Mouse (Mus musculus): ENCODE data around the gene Aldh1a3. TPM values are rescaled to one million over a fixed set of nuclear protein-coding genes. Genes with fewer than 3 reads are reported as not detected.

Gene Aldh1a3
- polyA plus RNA-seq, 1 experiment from 2014 or later: 1.0 TPM

- WGBS: 43% methylated on average over 2 of the region's 2 CpGs
- Histone ChIP-seq H3K4me1 (replicated peaks) (peaks cover 6% of the 10 kb centered on the region), H3K9me3 (replicated peaks) (peaks cover 8% of the 10 kb centered on the region; the same call in 1 of the 2 replicates), H3K27ac (no peak within 1 kb of the TSS), H3K9ac (no peak within 1 kb of the TSS), H3K4me2 (no peak within 1 kb of the TSS), H3K36me3 (no peaks in the 10 kb centered on the region; the same call in 1 of the 2 replicates), H3K4me3 (no peak within 1 kb of the TSS), H3K27me3 (no peaks in the 10 kb centered on the region)
- no peak for ATAC-seq (replicated peaks; ENCODE audit: insufficient number of reproducible peaks, insufficient read depth, low FRiP score, low read depth)
Observed at GRCm38 (mm10) chr7:66365904-66366303, 61.4 kb downstream of the Aldh1a3 start, which contains the start of gene Gm10974. TSS of gene Gm10974 (plus strand) at chr7:66365905.

- Histone ChIP-seq H3K27ac (no peak overlapping the region), H3K4me3 (no peak overlapping the region), H3K4me2 (no peak overlapping the region), H3K9me3 (replicated peaks) (peaks cover 8% of the 10 kb centered on the region; the same call in 1 of the 2 replicates), H3K9ac (no peak overlapping the region), H3K36me3 (no peaks in the 10 kb centered on the region; the same call in 1 of the 2 replicates), H3K27me3 (no peaks in the 10 kb centered on the region), H3K4me1 (replicated peaks) (peaks cover 6% of the 10 kb centered on the region)
- 60% methylated on average over 2 of the region's 2 CpGs for WGBS
- no peak for ATAC-seq (replicated peaks; ENCODE audit: insufficient number of reproducible peaks, insufficient read depth, low FRiP score, low read depth)
Observed at GRCm38 (mm10) chr7:66365411-66365810, 61.9 kb downstream of the Aldh1a3 start.

GRCm38 (mm10) chr7:66364491-66364890, 62.8 kb downstream of the Aldh1a3 start:
- H3K27ac ChIP-seq: no peak overlapping the region
- peaks cover 4% of the 10 kb centered on the region for H3K4me1 ChIP-seq (replicated peaks)
- no peak overlapping the region for H3K9ac ChIP-seq
- no peaks in the 10 kb centered on the region; the same call in 1 of the 2 replicates for H3K36me3 ChIP-seq
- no peak overlapping the region for H3K4me3 ChIP-seq
- 86% methylated on average over 11 of the region's 11 CpGs for WGBS
- no peaks in the 10 kb centered on the region for H3K27me3 ChIP-seq
- peaks cover 8% of the 10 kb centered on the region; the same call in 1 of the 2 replicates for H3K9me3 ChIP-seq (replicated peaks)
- H3K4me2 ChIP-seq: no peak overlapping the region
- ATAC-seq (replicated peaks; ENCODE audit: insufficient number of reproducible peaks, insufficient read depth, low FRiP score, low read depth): no peak

- no peak overlapping the region for H3K4me3 ChIP-seq
- peaks cover 8% of the 10 kb centered on the region; the same call in 1 of the 2 replicates for H3K9me3 ChIP-seq (replicated peaks)
- no peak overlapping the region for H3K27ac ChIP-seq
- H3K4me2 ChIP-seq: no peak overlapping the region
- 82% methylated on average over 4 of the region's 4 CpGs for WGBS
- H3K9ac ChIP-seq: no peak overlapping the region
- no peak for ATAC-seq (replicated peaks; ENCODE audit: insufficient number of reproducible peaks, insufficient read depth, low FRiP score, low read depth)
- H3K4me1 ChIP-seq (replicated peaks): no peaks in the 10 kb centered on the region
- no peaks in the 10 kb centered on the region for H3K27me3 ChIP-seq
- H3K36me3 ChIP-seq: no peaks in the 10 kb centered on the region; the same call in 1 of the 2 replicates
Observed at GRCm38 (mm10) chr7:66359044-66359443, 68.3 kb downstream of the Aldh1a3 start.

- Histone ChIP-seq H3K27me3 (no peaks in the 10 kb centered on the region), H3K27ac (no peak overlapping the region), H3K9ac (no peak overlapping the region), H3K36me3 (no peaks in the 10 kb centered on the region; the same call in 1 of the 2 replicates), H3K4me1 (replicated peaks) (no peaks in the 10 kb centered on the region), H3K4me2 (no peak overlapping the region), H3K4me3 (no peak overlapping the region), H3K9me3 (replicated peaks) (peaks cover 8% of the 10 kb centered on the region; the same call in 1 of the 2 replicates)
- WGBS: 89% methylated on average over 3 of the region's 3 CpGs
- no peak for ATAC-seq (replicated peaks; ENCODE audit: insufficient number of reproducible peaks, insufficient read depth, low FRiP score, low read depth)
Observed at GRCm38 (mm10) chr7:66358461-66358860, 68.9 kb downstream of the Aldh1a3 start.

- H3K4me3 ChIP-seq: no peak overlapping the region
- no peak overlapping the region for H3K9ac ChIP-seq
- H3K36me3 ChIP-seq: no peaks in the 10 kb centered on the region
- 81% methylated on average over 8 of the region's 8 CpGs for WGBS
- H3K4me1 ChIP-seq (replicated peaks): no peaks in the 10 kb centered on the region
- no peaks in the 10 kb centered on the region for H3K9me3 ChIP-seq (replicated peaks)
- no peak overlapping the region for H3K4me2 ChIP-seq
- no peak for ATAC-seq (replicated peaks; ENCODE audit: insufficient number of reproducible peaks, insufficient read depth, low FRiP score, low read depth)
- H3K27ac ChIP-seq: no peak overlapping the region
- no peaks in the 10 kb centered on the region for H3K27me3 ChIP-seq
Observed at GRCm38 (mm10) chr7:66355791-66356522, 71.4 kb downstream of the Aldh1a3 start.

- H3K9me3 ChIP-seq (replicated peaks): no peaks in the 10 kb centered on the region
- no peak overlapping the region for H3K27ac ChIP-seq
- H3K4me2 ChIP-seq: no peak overlapping the region
- no peak overlapping the region for H3K4me3 ChIP-seq
- ATAC-seq (replicated peaks; ENCODE audit: insufficient number of reproducible peaks, insufficient read depth, low FRiP score, low read depth): no peak
- H3K36me3 ChIP-seq: no peaks in the 10 kb centered on the region
- no peaks in the 10 kb centered on the region for H3K4me1 ChIP-seq (replicated peaks)
- WGBS: 61% methylated on average over 3 of the region's 3 CpGs
- H3K9ac ChIP-seq: no peak overlapping the region
- H3K27me3 ChIP-seq: no peaks in the 10 kb centered on the region
Observed at GRCm38 (mm10) chr7:66354911-66355310, 72.4 kb downstream of the Aldh1a3 start.

- 85% methylated on average over 4 of the region's 4 CpGs for WGBS
- Histone ChIP-seq H3K27ac (no peak overlapping the region), H3K4me1 (replicated peaks) (no peaks in the 10 kb centered on the region), H3K4me3 (no peak overlapping the region), H3K9ac (no peak overlapping the region), H3K4me2 (no peak overlapping the region), H3K27me3 (no peaks in the 10 kb centered on the region), H3K36me3 (no peaks in the 10 kb centered on the region), H3K9me3 (replicated peaks) (no peaks in the 10 kb centered on the region)
- no peak for ATAC-seq (replicated peaks; ENCODE audit: insufficient number of reproducible peaks, insufficient read depth, low FRiP score, low read depth)
Observed at GRCm38 (mm10) chr7:66351074-66351473, 76.2 kb downstream of the Aldh1a3 start.

- no peaks in the 10 kb centered on the region for H3K27me3 ChIP-seq
- ATAC-seq (replicated peaks; ENCODE audit: insufficient number of reproducible peaks, insufficient read depth, low FRiP score, low read depth): no peak
- H3K4me2 ChIP-seq: no peak overlapping the region
- no peak overlapping the region for H3K4me3 ChIP-seq
- no peaks in the 10 kb centered on the region for H3K9me3 ChIP-seq (replicated peaks)
- no peaks in the 10 kb centered on the region for H3K4me1 ChIP-seq (replicated peaks)
- no peak overlapping the region for H3K9ac ChIP-seq
- WGBS: 51% methylated on average over 11 of the region's 11 CpGs
- H3K27ac ChIP-seq: no peak overlapping the region
- H3K36me3 ChIP-seq: no peaks in the 10 kb centered on the region
Observed at GRCm38 (mm10) chr7:66349670-66350069, 77.6 kb downstream of the Aldh1a3 start.

- H3K27me3 ChIP-seq: no peaks in the 10 kb centered on the region
- 82% methylated on average over 10 of the region's 10 CpGs for WGBS
- no peak for ATAC-seq (replicated peaks; ENCODE audit: insufficient number of reproducible peaks, insufficient read depth, low FRiP score, low read depth)
- no peaks in the 10 kb centered on the region for H3K9me3 ChIP-seq (replicated peaks)
- no peaks in the 10 kb centered on the region for H3K36me3 ChIP-seq
- H3K4me3 ChIP-seq: no peak overlapping the region
- no peak overlapping the region for H3K27ac ChIP-seq
- no peak overlapping the region for H3K9ac ChIP-seq
- H3K4me2 ChIP-seq: no peak overlapping the region
- no peaks in the 10 kb centered on the region for H3K4me1 ChIP-seq (replicated peaks)
Observed at GRCm38 (mm10) chr7:66348588-66348987, 78.7 kb downstream of the Aldh1a3 start.

- Histone ChIP-seq H3K27ac (no peak overlapping the region), H3K4me3 (no peak overlapping the region), H3K9ac (no peak overlapping the region), H3K27me3 (no peaks in the 10 kb centered on the region), H3K9me3 (replicated peaks) (no peaks in the 10 kb centered on the region), H3K36me3 (no peaks in the 10 kb centered on the region), H3K4me2 (no peak overlapping the region), H3K4me1 (replicated peaks) (no peaks in the 10 kb centered on the region)
- 64% methylated on average over 9 of the region's 9 CpGs for WGBS
- no peak for ATAC-seq (replicated peaks; ENCODE audit: insufficient number of reproducible peaks, insufficient read depth, low FRiP score, low read depth)
Observed at GRCm38 (mm10) chr7:66346959-66347663, 80.2 kb downstream of the Aldh1a3 start.

Measured in heart, embryonic 15.5 days (tissue).